Mouse (Mus musculus): ENCODE data around the gene Msx2. TPM values are rescaled to one million over a fixed set of nuclear protein-coding genes. Genes with fewer than 3 reads are reported as not detected.
A peak's percentile ranks its signal among the peaks of the same experiment; 100 is the strongest.

The Msx2 gene
- polyA plus RNA-seq, 1 experiment from 2014 or later, result 3.1 TPM

DNA sequence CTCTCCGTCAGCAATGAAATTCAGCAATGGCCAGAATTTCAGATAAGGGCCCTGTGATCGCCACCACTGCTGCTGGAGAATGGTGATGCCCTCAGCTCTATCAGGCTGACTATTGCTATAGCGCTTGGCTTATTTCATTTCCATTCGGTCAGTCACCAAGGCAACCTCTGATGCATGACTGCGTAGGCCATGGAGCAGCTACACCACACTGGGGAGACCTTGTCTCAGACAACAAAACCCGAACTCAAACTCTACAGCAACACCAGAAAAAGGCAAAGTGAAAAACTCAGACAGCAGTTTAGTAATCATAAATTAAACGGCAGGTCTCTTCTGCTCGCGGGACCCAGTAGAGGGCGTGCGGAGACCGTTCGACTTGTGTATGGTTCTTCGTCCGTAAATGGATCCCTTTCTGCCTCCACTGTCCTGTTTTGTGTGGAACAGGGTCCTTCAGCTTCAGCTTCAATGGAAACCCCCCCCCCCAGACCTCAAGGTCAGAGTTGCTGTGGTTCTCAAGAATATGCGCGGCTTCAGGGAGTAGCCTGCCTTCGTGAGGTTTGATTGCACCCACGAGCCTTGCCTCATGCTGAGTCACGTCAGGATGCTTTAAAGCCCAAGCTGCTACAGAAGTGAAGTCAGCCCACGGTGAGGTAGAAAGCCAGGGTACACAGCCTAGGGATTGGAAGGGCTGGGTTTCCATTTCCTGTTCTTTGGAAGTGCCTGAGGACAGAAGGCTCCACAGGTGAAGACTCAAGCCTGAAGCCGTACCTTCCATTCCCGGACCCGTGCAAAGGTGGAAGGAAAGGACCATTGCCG is 30.5 kb downstream of the Msx2 start:
- Histone ChIP-seq H3K9ac (ENCODE audit: low read depth, low read length) (no peak overlapping the region), H3K4me1 (replicated peaks; ENCODE audit: control insufficient read depth, insufficient read depth, low read length) (no peaks in the 10 kb centered on the region), H3K36me3 (ENCODE audit: control insufficient read depth, insufficient read depth, low read length) (no peaks in the 10 kb centered on the region), H3K27ac (ENCODE audit: low read depth, low read length) (no peak overlapping the region), H3K9me3 (ENCODE audit: control insufficient read depth, low read length) (no peaks in the 10 kb centered on the region), H3K4me3 (ENCODE audit: low read depth, low read length) (0 out of 2 replicates have a peak overlapping the region, but pooled peaks have one; percentile 10), H3K27me3 (replicated peaks; ENCODE audit: control insufficient read depth, insufficient read depth, low read length) (no peaks in the 10 kb centered on the region), H3K4me2 (peak overlapping the region; percentile 44)
- 0 out of 2 replicates have a peak, but pooled peaks have one; percentile 10 for ATAC-seq (replicated peaks; ENCODE audit: low FRiP score)
- peak; percentile 42 for DNase-seq (ENCODE audit: low spot score)
- WGBS, result 39% methylated on average over 25 of the region's 25 CpGs

DNA sequence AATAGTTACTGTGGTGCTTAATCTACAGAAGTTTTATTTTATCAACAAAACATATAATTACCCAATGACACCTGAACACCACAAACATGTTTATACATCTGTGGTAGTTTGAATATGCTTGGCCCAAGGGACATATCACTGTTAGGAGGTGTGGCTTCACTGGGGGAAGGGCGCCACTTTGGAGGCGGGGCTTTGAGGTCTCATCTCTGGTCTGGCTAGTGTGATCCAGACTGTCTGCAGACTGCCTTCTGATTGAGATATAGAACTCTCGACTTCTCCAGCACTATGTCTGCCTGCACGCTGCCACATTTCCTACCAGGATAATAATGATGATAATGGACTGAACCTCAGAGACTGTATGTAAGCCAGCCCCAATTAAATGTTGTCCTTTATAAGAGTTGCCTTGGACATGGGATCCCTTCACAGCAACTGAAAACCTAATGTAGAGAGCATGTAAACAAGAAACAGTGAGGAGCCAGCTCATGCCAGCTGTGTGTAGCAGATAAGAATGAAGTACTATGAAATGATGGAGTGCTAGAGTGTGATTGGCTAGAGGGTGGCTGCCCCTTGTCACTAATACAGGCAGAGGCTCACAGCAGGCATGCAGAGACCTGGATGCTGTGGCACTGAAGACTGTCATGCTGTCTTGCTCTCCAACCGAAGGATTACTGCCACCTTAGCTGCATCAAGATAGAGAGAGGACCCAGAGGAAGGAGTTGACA is 31.4 kb downstream of the Msx2 start:
- H3K9ac ChIP-seq (ENCODE audit: low read depth, low read length), result no peak overlapping the region
- no peaks in the 10 kb centered on the region for H3K4me1 ChIP-seq (replicated peaks; ENCODE audit: control insufficient read depth, insufficient read depth, low read length)
- H3K9me3 ChIP-seq (ENCODE audit: control insufficient read depth, low read length), result no peaks in the 10 kb centered on the region
- H3K27ac ChIP-seq (ENCODE audit: low read depth, low read length), result no peak overlapping the region
- ATAC-seq (replicated peaks; ENCODE audit: low FRiP score) (peak; percentile 87), DNase-seq (ENCODE audit: low spot score) (no peak)
- H3K36me3 ChIP-seq (ENCODE audit: control insufficient read depth, insufficient read depth, low read length), result no peaks in the 10 kb centered on the region
- no peak overlapping the region for H3K4me2 ChIP-seq
- WGBS, result 45% methylated on average over 5 of the region's 5 CpGs
- no peak overlapping the region for H3K4me3 ChIP-seq (ENCODE audit: low read depth, low read length)
- no peaks in the 10 kb centered on the region for H3K27me3 ChIP-seq (replicated peaks; ENCODE audit: control insufficient read depth, insufficient read depth, low read length)

DNA sequence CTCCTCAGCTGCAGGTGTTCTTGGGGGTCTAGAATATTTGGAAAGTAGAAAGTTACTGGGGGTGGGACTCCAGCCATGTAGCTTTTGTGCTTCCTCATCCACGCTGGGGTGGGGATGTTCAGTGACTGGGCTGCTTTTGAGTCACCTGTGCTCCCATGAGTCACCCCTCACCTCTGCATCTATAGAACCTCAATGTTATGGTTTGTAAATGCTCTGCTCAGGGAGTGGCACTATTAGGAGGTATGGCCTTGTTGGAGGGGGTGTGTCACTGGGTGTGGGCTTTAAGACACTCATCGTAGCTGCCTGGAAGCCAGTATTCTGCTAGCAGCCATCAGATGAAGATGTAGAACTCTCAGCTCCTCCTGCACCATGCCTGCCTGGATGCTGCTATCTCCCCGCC is 32.9 kb downstream of the Msx2 start:
- H3K4me1 ChIP-seq (replicated peaks; ENCODE audit: control insufficient read depth, insufficient read depth, low read length), result no peaks in the 10 kb centered on the region
- DNase-seq (ENCODE audit: low spot score) (no peak), ATAC-seq (replicated peaks; ENCODE audit: low FRiP score) (no peak)
- H3K4me3 ChIP-seq (ENCODE audit: low read depth, low read length), result no peak overlapping the region
- WGBS, result 71% methylated on average over 3 of the region's 3 CpGs
- no peak overlapping the region for H3K9ac ChIP-seq (ENCODE audit: low read depth, low read length)
- H3K27me3 ChIP-seq (replicated peaks; ENCODE audit: control insufficient read depth, insufficient read depth, low read length), result no peaks in the 10 kb centered on the region
- H3K9me3 ChIP-seq (ENCODE audit: control insufficient read depth, low read length), result no peaks in the 10 kb centered on the region
- no peak overlapping the region for H3K4me2 ChIP-seq
- no peaks in the 10 kb centered on the region for H3K36me3 ChIP-seq (ENCODE audit: control insufficient read depth, insufficient read depth, low read length)
- H3K27ac ChIP-seq (ENCODE audit: low read depth, low read length), result no peak overlapping the region

DNA sequence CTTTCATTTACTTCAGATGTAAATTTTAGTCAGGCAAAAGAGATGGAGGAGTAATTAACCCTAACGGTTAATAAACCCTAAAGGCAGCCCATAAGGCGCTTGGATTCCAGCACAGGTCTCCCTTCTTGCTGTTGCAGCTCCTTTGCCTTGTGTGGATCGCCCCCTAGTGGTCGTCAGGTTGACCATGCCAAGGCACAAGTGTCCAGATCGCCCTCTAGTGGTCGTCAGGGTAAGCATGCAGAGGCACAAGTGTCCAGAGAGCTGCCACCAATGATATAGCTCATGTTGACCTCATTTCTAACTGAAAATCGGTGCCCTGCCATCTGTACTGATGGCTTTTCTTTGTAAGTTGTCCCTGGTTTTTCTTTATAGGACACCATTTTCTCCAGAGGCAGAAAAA is 46.4 kb downstream of the Msx2 start:
- no peak overlapping the region for H3K4me3 ChIP-seq (ENCODE audit: low read depth, low read length)

GRCm38 (mm10) chr13:53421189-53421588 is 51.7 kb downstream of the Msx2 start:
- H3K27ac ChIP-seq (ENCODE audit: low read depth, low read length), result no peak overlapping the region
- DNase-seq (ENCODE audit: low spot score) (no peak), ATAC-seq (replicated peaks; ENCODE audit: low FRiP score) (no peak)
- no peaks in the 10 kb centered on the region for H3K9me3 ChIP-seq (ENCODE audit: control insufficient read depth, low read length)
- WGBS, result 69% methylated on average over 4 of the region's 4 CpGs
- H3K4me1 ChIP-seq (replicated peaks; ENCODE audit: control insufficient read depth, insufficient read depth, low read length), result no peaks in the 10 kb centered on the region
- no peak overlapping the region for H3K9ac ChIP-seq (ENCODE audit: low read depth, low read length)
- H3K27me3 ChIP-seq (replicated peaks; ENCODE audit: control insufficient read depth, insufficient read depth, low read length), result no peaks in the 10 kb centered on the region
- H3K4me3 ChIP-seq (ENCODE audit: low read depth, low read length), result no peak overlapping the region
- H3K36me3 ChIP-seq (ENCODE audit: control insufficient read depth, insufficient read depth, low read length), result no peaks in the 10 kb centered on the region
- no peak overlapping the region for H3K4me2 ChIP-seq

More for the DNA sequence above, 46.4 kb downstream of the Msx2 start:
- no peak for ATAC-seq (replicated peaks; ENCODE audit: low FRiP score)
- 24% methylated on average over 7 of the region's 7 CpGs for WGBS
- no peak overlapping the region for H3K4me2 ChIP-seq
- H3K27ac ChIP-seq (ENCODE audit: low read depth, low read length), result no peak overlapping the region
- H3K36me3 ChIP-seq (ENCODE audit: control insufficient read depth, insufficient read depth, low read length), result no peaks in the 10 kb centered on the region
- no peaks in the 10 kb centered on the region for H3K4me1 ChIP-seq (replicated peaks; ENCODE audit: control insufficient read depth, insufficient read depth, low read length)
- DNase-seq (ENCODE audit: low spot score), result peak; percentile 44
- H3K9me3 ChIP-seq (ENCODE audit: control insufficient read depth, low read length), result 0 out of 2 replicates have a peak, but pooled peaks cover 3% of the 10 kb centered on the region
- H3K27me3 ChIP-seq (replicated peaks; ENCODE audit: control insufficient read depth, insufficient read depth, low read length), result no peaks in the 10 kb centered on the region
- no peak overlapping the region for H3K9ac ChIP-seq (ENCODE audit: low read depth, low read length)

- H3K9me3 ChIP-seq (ENCODE audit: control insufficient read depth, low read length), result no peaks in the 10 kb centered on the region
- no peaks in the 10 kb centered on the region for H3K27me3 ChIP-seq (replicated peaks; ENCODE audit: control insufficient read depth, insufficient read depth, low read length)
- H3K27ac ChIP-seq (ENCODE audit: low read depth, low read length), result no peak overlapping the region
- H3K4me1 ChIP-seq (replicated peaks; ENCODE audit: control insufficient read depth, insufficient read depth, low read length), result no peaks in the 10 kb centered on the region
- DNase-seq (ENCODE audit: low spot score) (no peak), ATAC-seq (replicated peaks; ENCODE audit: low FRiP score) (no peak)
- no peak overlapping the region for H3K4me2 ChIP-seq
- no peak overlapping the region for H3K4me3 ChIP-seq (ENCODE audit: low read depth, low read length)
- no peak overlapping the region for H3K9ac ChIP-seq (ENCODE audit: low read depth, low read length)
- H3K36me3 ChIP-seq (ENCODE audit: control insufficient read depth, insufficient read depth, low read length), result no peaks in the 10 kb centered on the region
- WGBS, result 71% methylated on average over 4 of the region's 4 CpGs
These were observed 52.1 kb downstream of the Msx2 start for GRCm38 (mm10) chr13:53420741-53421140.

GRCm38 (mm10) chr13:53419681-53420080 is 53.2 kb downstream of the Msx2 start:
- 79% methylated on average over 8 of the region's 8 CpGs for WGBS
- H3K9me3 ChIP-seq (ENCODE audit: control insufficient read depth, low read length), result no peaks in the 10 kb centered on the region
- H3K27me3 ChIP-seq (replicated peaks; ENCODE audit: control insufficient read depth, insufficient read depth, low read length), result no peaks in the 10 kb centered on the region
- H3K4me2 ChIP-seq, result no peak overlapping the region
- no peak overlapping the region for H3K4me3 ChIP-seq (ENCODE audit: low read depth, low read length)
- no peaks in the 10 kb centered on the region for H3K4me1 ChIP-seq (replicated peaks; ENCODE audit: control insufficient read depth, insufficient read depth, low read length)
- no peak for DNase-seq (ENCODE audit: low spot score)
- H3K9ac ChIP-seq (ENCODE audit: low read depth, low read length), result no peak overlapping the region
- no peak for ATAC-seq (replicated peaks; ENCODE audit: low FRiP score)
- H3K36me3 ChIP-seq (ENCODE audit: control insufficient read depth, insufficient read depth, low read length), result no peaks in the 10 kb centered on the region
- H3K27ac ChIP-seq (ENCODE audit: low read depth, low read length), result no peak overlapping the region

DNA sequence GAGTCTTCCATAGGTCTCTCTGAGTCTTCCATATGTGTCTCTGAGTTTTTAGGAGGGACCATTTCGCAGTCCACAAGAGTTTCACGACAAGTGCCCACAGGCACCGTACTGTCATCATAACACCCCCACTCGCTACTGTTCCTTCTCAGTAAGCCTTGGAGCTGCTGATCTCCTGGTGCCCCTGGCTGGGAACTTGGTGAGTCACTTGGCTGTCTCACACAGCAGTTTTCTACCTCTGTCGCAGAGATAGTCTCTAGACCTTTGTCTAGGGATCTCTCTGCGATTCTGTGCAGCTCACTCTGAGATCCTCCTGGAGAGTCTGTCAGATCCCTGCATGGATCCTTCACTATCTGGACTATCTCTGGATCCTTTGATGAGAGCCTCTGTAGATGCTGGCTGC is 55.2 kb downstream of the Msx2 start:
- Histone ChIP-seq H3K9me3 (ENCODE audit: control insufficient read depth, low read length) (no peaks in the 10 kb centered on the region), H3K4me1 (replicated peaks; ENCODE audit: control insufficient read depth, insufficient read depth, low read length) (no peaks in the 10 kb centered on the region), H3K4me2 (no peak overlapping the region), H3K9ac (ENCODE audit: low read depth, low read length) (no peak overlapping the region), H3K4me3 (ENCODE audit: low read depth, low read length) (no peak overlapping the region), H3K36me3 (ENCODE audit: control insufficient read depth, insufficient read depth, low read length) (no peaks in the 10 kb centered on the region), H3K27me3 (replicated peaks; ENCODE audit: control insufficient read depth, insufficient read depth, low read length) (no peaks in the 10 kb centered on the region), H3K27ac (ENCODE audit: low read depth, low read length) (no peak overlapping the region)
- DNase-seq (ENCODE audit: low spot score) (no peak), ATAC-seq (replicated peaks; ENCODE audit: low FRiP score) (no peak)
- WGBS, result 87% methylated on average over 6 of the region's 6 CpGs

All from liver, embryonic 11.5 days (tissue).